ENCODE assay signal across 28 mouse cellular contexts in genomic region chr15:84962518-84962917, GRCm38 (mm10). TPM values are rescaled to one million over a fixed set of nuclear protein-coding genes. Genes with fewer than 3 reads are reported as not detected.
"Had no signal": no experiment of that assay in that cellular context is flagged by ENCODE, and none has a peak within 500 bp of the region (broad histone marks: within the 10 kb centered on the region; RNA-seq: fewer than 3 reads in every experiment).

No protein-coding gene starts in this region.

- DNase-seq: cerebellum, adult 8-10 months; cerebellum, adult 9-10 months; cerebellum, adult 9-11 months; cerebellum, postnatal 25 days; cerebellum, postnatal 36 days; embryo, embryonic 11 days; forebrain, postnatal 0 days; gastrocnemius, adult 2 months; gastrocnemius, postnatal 10 days; gastrocnemius, postnatal 14 days; gastrocnemius, postnatal 25 days; gastrocnemius, postnatal 36 days; heart, adult 11 months; heart, adult 18-20 months; heart, adult 2 months had no signal

- ATAC-seq: forebrain, embryonic 13.5 days; forebrain, embryonic 14.5 days; forebrain, embryonic 15.5 days; forebrain, embryonic 16.5 days; forebrain, postnatal 0 days had no signal

- H3K27ac ChIP-seq: embryonic facial prominence, embryonic 10.5 days; embryonic facial prominence, embryonic 12.5 days; embryonic facial prominence, embryonic 13.5 days; embryonic facial prominence, embryonic 15.5 days; forebrain, embryonic 10.5 days; forebrain, embryonic 12.5 days; forebrain, embryonic 13.5 days; forebrain, embryonic 15.5 days; gastrocnemius, adult 2 months; heart, adult 2 months had no signal

- H3K4me3 ChIP-seq: embryonic facial prominence, embryonic 10.5 days; embryonic facial prominence, embryonic 12.5 days; embryonic facial prominence, embryonic 13.5 days; embryonic facial prominence, embryonic 15.5 days; erythroblast, embryonic 14.5 days; forebrain, embryonic 10.5 days; forebrain, embryonic 12.5 days; forebrain, embryonic 13.5 days; forebrain, embryonic 15.5 days; gastrocnemius, adult 2 months; heart, adult 2 months had no signal

RNA-seq across cellular contexts. Expression of gene Upk3a, which starts 54.4 kb away (rescaled TPM):
- polyA plus RNA-seq: embryonic facial prominence, embryonic 10.5 days; embryonic facial prominence, embryonic 11.5 days; erythroblast, embryonic 14.5 days; forebrain, embryonic 10.5 days; forebrain, embryonic 11.5 days; forebrain, embryonic 12.5 days had no signal
